Mouse (Mus musculus) lung, postnatal 4 days (tissue): Measurements from ENCODE around the gene Anks6.

ENCODE experiments used
- DNase-seq, 2 experiments: peaks; one replicate each; pipeline ENCODE4 v3.0.0; 2021

The Anks6 gene

GRCm38 (mm10) chr4:47043866-47044265 is 13.4 kb downstream of the Anks6 start:
- DNase-seq: peak in 1 of 2 experiments; percentile 11

GRCm38 (mm10) chr4:47039586-47039985 is 17.6 kb downstream of the Anks6 start:
- DNase-seq: no peak

- DNase-seq: peak in 1 of 2 experiments; percentile 76
Measured at GRCm38 (mm10) chr4:47037321-47037657, 19.9 kb downstream of the Anks6 start.

- no peak for DNase-seq
Measured at GRCm38 (mm10) chr4:47036486-47037320, 20.5 kb downstream of the Anks6 start.

GRCm38 (mm10) chr4:47035536-47035935 is 21.7 kb downstream of the Anks6 start:
- no peak for DNase-seq

GRCm38 (mm10) chr4:47032171-47032570 is 25.1 kb downstream of the Anks6 start:
- DNase-seq: no peak

GRCm38 (mm10) chr4:47028791-47029190 is 28.4 kb downstream of the Anks6 start:
- DNase-seq: no peak

GRCm38 (mm10) chr4:47023949-47024348 is 33.3 kb downstream of the Anks6 start:
- DNase-seq: no peak

GRCm38 (mm10) chr4:47022804-47023603 is 34.2 kb downstream of the Anks6 start:
- no peak for DNase-seq

GRCm38 (mm10) chr4:47020563-47020962 is 36.7 kb downstream of the Anks6 start:
- DNase-seq: peak; percentile 36 to 72

- no peak for DNase-seq
Measured at GRCm38 (mm10) chr4:47015156-47015555, 42.1 kb downstream of the Anks6 start.

- DNase-seq: no peak
Measured at GRCm38 (mm10) chr4:47012476-47012875, 44.8 kb downstream of the Anks6 start.

- peak; percentile 38 to 42 for DNase-seq
Measured at GRCm38 (mm10) chr4:47010400-47011231, 46.6 kb downstream of the Anks6 start.

GRCm38 (mm10) chr4:47000626-47001395 is 56.4 kb downstream of the Anks6 start:
- no peak for DNase-seq

- no peak for DNase-seq
Measured at GRCm38 (mm10) chr4:46997969-46998368, 59.3 kb downstream of the Anks6 start.

GRCm38 (mm10) chr4:46992827-46993473 is 64.3 kb downstream of the Anks6 start:
- peak; percentile 41 to 60 for DNase-seq

- DNase-seq: no peak
Measured at GRCm38 (mm10) chr4:46991959-46992316, 65.3 kb downstream of the Anks6 start.

- no peak for DNase-seq
Measured at GRCm38 (mm10) chr4:46991016-46991958, 65.9 kb downstream of the Anks6 start, which contains the start of gene Gabbr2. Gene Gabbr2 (minus strand): TSS chr4:46991873.

GRCm38 (mm10) chr4:46990281-46991015 is 66.8 kb downstream of the Anks6 start:
- DNase-seq: no peak

GRCm38 (mm10) chr4:46989842-46990241 is 67.4 kb downstream of the Anks6 start:
- no peak for DNase-seq
